Mouse (Mus musculus): ENCODE measurements at regions not wholly inside any gene's neighbourhood (a gene's known extent, or its start where the extent isn't known, plus 50 kb on each side); places are given as distances from the start of the nearest gene placed in this dataset.

DNA sequence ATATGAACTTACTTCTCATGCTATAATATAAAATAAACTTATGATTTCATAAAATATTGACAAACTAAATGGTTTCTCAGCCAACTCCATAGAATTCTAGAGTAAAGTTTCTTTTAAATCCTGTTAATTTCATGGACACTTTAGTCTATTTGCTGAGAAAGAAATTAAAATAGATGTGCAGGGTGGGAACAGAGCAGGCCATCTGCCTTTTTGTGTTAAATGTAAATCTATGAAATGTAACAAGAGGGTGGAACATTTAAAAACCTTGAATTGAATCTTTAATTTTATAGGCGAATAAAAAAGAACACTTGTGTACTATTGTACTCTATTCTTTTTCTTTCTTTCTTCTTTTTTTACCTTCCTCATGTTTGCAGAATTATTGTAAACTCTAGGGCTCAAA lies 1050.7 kb downstream of the Tbl1xr1 start:
- no peak for DNase-seq

DNA sequence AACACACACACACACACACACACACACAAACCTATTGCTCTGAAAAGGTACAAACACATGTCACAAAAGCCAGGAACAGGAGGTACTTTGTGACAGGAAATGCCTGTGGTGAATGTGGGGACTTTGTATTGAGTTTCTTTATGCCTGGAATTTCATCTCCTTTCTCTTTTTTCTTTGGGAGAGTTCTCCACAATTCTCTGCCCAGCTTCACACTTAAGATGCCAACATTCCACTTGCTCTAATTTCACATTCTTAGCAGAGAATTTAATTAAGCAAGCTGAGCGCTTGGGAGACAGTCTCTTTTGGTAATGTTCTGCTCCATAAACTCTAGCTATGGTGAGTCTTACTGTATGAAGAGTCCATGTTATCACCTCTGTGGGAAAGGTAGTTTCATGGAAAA lies 1059.1 kb downstream of the Tbl1xr1 start:
- DNase-seq = no peak

DNA sequence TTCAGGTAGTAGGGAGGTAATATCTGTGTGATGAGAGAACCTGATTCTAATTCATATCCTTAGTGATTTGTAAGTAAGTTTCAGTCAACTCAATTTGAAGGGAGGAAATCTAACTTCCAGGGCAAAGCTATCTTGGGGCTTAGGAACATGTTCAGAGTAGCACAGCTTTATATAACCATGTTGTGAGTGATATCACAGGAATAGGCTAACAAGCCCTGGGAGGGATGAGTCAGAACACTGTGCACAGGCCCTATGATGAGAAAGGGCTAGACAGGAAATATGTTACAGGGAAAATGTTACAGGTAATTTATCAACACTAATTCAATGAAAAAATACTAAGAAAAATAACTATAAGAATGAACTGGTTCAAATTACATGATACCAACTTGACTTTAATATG lies 1062.5 kb downstream of the Tbl1xr1 start:
- no peak for DNase-seq

DNA sequence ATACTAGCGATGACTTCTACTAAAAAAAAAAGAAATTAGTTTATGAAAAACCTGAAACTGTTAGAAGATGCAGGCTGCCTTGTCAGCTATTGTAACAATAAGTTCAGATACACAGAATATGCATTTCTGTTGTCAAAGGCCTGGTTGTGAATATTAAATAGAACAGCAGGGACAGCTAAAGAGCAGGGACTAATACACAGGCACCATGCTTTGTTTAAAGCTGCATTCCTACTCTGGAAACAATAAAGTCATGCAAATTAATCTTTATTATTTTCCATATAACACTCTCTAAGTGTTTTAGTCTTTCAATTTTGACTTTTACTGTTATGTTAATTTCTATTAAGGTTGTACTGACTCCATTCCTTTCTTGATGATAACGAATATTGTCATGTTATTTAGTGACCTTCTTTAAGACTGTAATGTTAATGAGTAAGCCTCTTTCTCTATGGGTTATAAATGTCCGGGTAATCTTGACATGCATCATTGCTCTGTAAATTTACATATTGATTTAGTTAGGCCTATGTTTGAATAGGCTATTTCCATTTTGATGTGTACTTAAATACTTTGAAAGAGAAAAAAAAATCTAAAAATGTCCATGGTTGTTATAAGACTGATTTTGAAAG lies 1088.5 kb downstream of the Tbl1xr1 start:
- DNase-seq = no peak

DNA sequence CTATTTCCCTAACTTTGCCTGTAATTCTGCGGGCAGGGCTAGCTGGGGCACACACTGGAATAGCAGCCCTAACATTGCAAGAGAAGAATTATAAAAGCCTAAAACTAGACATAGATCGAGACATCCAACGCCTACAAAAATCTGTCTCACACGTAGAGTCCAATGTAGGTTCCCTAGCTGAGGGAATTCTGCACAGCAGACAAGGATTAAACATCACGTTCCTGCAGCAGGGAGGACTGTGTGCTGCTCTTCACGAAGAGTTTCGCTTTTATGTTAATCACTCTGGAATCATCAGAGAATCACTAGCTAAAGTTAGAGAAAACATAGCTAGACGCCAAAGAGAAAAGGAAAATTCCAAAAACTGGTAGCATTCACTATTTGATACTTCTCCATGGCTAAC lies 1106.9 kb downstream of the Tbl1xr1 start:
- DNase-seq = no peak

DNA sequence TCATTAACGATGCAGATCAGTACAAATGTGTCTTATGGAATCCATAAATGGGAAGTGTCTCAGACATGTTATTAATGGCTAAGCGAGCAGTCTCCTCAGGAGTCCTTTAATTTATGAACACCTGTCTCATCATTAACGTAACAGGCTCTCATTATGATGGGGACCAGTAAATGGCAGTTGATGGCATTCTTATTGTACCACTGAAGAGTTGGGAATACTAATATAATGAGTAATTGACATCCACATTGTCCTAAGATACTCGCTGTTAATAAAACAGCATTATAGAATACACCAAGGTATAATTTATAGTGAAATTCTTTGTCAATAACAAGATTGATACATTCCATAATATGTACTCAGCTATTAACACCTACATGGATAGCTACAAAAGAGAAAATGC lies 1112.0 kb downstream of the Tbl1xr1 start:
- no peak for DNase-seq

DNA sequence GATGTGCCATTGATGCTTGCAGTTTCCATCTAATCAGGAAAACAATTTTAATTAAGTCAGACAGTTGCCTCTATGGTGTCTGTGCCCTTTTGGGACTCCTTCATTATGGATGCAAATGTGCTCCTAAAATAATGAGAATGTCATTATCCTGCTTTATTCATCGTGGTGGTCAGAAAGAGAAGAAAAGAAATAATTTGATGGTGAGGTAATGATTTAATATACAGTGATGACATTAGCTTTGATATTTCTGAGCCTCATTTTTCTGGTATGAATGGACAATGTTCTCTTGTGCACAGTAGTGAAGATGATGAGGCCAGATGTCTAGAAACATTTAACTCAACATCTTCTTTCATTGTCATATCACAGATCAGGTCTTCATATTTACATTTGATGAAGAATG lies 1123.6 kb downstream of the Tbl1xr1 start:
- DNase-seq = no peak

DNA sequence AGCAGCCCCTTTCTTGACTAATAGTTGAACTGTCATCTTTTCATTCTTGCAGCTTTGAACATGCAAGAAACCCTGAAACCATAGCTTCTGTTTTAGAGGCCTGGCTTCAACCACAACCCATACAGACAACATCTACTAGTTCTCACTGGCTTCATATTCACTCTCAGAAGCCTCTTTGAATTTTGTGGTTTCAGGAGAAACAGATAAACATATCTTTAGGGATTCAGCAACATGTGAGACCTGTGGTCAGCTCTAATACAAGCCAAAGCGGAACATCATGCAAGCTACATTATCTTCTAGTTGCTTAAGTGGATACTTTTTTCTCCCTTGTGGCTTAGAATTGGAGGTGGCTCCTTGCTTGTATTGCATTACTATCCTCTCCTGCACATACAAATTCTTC lies 1138.0 kb downstream of the Tbl1xr1 start:
- no peak for DNase-seq

DNA sequence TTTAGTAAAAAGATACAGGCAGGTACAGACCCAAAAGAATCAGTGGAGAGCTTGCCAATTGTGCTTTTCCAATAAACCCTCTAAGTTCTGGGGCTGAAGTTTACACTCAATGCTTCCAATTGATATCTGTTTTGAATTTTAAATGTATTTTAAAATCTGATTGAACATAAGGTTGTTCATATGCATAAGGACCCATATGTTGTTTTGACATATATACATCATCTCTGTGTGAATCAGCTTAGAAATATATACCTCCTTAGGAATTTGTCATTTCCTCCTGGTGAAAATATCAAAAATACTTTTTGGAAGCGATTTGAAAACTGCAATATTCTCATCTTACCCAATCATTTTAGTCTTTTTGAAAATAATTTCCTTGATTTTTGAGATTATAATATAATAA lies 1140.3 kb downstream of the Tbl1xr1 start:
- DNase-seq = no peak

DNA sequence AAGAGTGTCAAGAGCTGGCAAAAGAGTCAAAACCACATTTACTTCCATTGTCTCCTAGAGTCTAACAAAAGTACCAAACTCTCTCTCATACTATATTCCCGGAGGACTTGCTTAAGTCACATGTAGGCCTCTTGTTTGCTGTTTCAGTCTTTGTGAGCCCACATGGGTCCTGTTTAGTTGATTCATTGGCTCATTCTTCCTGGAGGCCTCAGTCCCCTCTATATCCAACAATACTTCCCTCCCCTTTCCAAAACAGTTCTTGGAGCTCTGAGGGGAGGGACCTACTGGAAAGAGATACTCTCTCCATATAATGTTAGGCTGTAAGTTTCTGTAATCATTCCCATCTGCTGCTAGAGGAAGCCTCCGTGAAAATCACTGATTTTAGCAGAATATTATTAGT lies 1171.8 kb downstream of the Tbl1xr1 start:
- no peak for DNase-seq

DNA sequence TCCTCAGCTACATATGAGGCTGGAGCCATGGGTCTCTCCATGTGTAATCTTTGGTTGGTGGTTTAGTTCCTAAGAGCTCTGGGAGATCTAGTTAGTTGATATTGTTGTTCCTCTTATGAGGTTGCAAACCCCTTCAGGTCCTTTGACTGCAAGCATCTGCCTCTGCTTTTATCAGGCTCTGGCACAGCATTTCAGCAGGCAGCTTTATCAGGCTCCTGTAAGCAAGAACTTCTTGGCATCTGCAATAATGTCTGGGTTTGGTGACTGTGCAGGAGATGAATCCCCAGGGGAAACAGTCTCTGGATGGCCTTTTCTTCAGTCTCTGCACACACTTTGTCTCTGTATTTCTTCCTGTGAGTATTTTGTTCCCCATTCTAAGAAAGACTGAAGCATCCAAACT lies 1175.7 kb downstream of the Tbl1xr1 start:
- DNase-seq = no peak

DNA sequence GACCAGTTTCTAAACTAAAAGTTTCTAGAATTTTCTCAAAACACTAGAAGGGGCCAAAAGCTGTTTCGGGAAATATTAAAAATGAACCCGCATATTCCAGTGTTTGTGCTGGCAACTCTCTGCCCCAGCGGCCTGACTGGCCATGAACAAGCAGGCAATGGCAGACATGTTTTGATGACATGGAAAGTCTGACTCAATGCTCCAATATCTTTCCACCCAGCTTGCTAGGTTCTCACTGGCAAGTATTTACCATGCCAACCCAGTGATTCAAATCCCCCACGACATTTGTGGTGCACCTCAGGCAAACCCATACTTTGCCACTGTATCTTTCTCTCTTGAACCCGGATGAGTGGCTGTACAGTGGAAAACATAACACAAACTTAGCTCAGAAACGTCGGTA lies 1222.4 kb downstream of the Tbl1xr1 start:
- no peak for DNase-seq

DNA sequence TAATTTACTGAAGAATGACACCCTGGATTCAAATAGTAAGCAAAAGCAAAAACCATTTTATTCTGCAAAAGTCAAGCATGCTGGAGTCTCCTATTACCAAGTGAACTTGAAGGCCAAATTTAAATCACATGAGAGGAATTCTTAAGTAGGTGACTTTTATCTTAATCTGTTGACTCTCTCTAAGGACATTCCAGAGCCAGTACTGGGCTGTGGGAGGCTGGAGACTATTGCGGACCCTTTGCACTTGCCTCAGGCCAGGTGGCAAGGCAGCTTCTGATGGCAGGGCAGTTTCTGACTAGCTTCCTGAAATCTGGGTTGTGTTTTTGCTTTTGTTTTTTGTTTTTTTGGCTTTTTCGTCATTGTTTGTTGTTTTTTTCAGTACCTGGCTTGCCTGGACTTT lies 1257.8 kb downstream of the Tbl1xr1 start:
- DNase-seq = no peak

DNA sequence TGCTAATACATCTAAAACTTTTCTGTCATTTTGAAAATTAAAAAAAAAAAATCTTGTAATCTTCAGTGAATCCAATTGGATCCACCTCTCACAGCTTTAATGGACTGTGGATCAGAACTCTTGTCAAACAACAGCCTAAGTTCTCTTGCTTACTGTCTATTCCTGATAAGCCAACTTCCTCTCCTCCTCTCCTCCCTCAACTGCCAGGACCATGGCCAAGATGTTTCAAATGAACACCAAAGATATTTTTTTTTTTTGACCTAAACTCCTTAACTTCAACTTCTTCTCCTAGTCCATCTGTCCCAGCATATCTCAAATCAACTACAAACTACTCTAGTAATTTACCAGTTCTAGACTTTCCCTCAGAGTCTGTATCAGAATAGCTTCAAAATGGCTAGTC lies 1258.5 kb downstream of the Tbl1xr1 start:
- DNase-seq = no peak

DNA sequence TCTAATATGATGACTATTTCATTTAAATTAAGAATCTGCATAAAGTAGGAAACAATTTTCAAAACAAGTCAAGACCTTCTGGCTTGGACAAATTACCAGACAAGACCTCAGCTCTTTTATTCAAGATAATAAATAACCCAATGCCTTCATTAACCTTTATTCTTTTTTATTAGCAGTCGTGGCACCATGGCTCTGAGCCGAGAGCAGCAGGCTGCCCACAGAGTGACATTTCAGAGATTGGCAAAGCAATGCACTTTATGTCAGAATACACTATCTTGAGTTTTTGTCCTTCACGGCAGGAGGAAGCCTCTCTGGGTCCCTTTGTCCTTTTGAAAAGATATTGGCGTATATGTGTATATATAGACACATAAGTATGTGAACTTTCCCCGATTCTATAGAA lies 1297.9 kb downstream of the Tbl1xr1 start:
- no peak for DNase-seq

DNA sequence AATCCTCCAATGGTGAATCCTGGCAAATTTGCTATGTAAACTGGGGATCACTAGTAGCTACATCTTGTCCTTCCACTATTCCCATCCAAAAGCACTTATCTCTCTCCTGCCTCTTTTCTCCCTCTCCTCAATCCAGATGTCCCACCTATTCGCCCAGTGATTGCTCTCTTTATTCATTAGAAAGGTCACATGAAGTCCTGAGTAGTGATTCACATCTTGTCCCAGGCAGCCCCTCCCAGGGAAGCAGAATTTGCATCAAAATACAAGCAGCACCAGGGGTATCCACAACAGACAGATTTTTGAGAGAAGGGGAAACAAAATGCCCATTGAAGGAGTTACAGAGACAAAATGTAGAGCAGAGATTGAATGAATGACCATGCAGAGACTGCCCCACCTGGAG lies 1328.4 kb downstream of the Tbl1xr1 start:
- DNase-seq = no peak

DNA sequence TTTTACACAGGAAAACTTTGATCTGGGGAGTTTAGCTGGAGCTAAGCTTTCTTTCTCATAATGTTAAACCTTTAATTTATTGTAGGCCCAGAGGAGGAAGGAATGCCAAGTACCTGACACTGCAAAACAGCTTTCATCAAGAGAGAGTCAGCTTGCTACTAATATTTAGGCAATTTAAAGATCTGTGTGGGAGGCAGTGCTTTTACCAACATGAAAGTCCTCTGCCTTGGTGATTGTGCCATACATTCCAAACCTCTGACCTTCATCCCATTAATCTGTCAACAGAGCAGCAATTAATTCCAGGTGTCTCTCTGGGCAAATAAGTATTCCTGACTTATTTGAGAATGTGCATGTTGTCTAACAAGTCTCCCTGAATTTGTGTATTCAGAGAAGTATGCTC lies 1333.0 kb downstream of the Tbl1xr1 start:
- no peak for DNase-seq

DNA sequence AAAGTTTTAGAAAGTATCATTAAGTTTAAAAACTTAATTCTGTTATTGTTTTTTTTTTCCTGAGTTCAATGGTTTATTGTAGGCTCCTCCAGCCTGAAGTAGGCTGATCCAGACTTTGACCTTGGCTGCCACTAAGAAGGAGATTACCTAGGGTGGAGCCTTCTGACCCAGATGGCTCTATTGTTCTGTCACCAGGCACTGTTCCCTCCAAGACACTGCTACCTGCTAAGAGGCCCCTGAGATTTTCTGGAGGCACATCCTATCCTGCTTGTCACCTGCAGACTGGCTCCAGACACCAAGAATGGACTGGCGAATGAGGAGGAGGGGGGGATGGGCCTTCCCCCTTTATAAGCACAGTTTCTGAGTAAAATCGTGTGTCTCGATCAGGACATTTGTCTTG lies 1350.5 kb downstream of the Tbl1xr1 start:
- DNase-seq = no peak

DNA sequence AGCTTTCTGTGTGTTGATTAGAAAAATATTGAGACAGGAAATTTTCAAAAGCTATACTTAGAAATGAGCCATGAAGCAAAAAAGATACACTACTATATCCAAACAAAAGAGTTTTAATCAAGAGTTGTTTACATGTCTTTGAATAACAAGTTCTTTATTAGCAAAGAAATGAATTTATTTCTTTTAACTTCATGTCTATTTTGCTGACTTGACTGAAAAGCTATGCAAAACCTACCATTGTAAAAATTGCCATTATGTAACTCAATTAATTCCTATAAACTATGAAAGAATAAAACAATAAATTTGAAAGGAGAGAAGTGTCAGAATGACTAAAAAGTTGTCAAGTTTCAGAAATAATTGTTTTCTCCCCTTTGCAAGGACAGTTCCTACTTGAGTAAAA lies 1358.6 kb downstream of the Tbl1xr1 start:
- no peak for DNase-seq

DNA sequence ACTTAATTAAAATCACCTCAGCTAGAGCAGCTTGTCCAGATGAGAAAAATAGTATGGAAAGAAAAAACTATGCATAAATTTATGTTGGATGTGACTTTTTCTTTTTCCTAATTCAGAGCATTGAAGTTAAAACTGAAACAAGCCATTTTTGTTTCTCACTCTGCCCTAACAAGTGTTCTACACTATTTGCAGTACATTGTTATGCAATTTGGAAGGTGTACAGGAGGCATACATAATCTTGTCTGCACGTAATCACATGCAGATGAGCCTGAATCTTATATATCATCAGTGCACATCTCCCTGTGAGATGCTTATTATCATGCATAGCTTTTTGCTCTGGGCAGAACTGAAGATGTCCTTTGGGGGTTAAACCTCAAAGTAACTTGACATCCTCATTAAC lies 1381.3 kb downstream of the Tbl1xr1 start:
- DNase-seq = no peak

DNA sequence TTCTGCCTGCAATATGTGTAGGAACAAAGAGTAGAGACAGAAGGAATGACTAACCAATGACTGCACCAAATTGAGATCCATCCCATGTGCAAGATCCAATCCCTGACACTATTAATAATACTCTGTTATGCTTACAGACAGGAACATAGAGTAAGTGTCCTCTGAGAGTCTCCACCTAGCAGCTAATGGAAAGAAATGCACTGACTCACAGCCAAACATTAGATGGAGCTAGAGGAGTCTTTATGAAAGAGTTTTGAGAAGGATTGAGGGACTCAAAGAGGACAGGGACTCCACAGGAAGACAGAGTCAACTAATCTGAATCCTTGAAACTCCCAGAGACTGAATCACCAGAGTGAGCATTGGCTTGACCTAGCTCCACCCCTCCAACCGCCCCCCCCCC lies 1423.4 kb downstream of the Tbl1xr1 start:
- no peak for DNase-seq

DNA sequence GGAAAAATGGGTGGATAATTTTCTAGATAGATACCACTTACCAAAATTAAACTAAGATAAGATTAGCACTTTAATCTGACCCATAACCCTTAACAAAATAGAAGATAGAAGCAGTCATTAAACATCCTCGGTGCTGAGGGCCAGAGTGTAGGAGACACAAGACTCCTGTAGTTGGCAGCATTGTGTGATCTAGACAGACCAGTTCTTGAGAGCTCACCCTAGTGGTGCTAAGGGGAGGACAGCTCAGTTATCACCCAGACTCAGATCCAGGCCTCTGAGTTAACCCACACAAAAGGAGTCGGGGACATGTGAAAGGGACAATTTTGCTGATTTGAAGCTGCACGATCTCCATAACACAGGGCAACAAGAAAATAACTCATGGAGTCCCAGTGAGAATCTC lies 1471.1 kb downstream of the Tbl1xr1 start:
- no peak for DNase-seq

DNA sequence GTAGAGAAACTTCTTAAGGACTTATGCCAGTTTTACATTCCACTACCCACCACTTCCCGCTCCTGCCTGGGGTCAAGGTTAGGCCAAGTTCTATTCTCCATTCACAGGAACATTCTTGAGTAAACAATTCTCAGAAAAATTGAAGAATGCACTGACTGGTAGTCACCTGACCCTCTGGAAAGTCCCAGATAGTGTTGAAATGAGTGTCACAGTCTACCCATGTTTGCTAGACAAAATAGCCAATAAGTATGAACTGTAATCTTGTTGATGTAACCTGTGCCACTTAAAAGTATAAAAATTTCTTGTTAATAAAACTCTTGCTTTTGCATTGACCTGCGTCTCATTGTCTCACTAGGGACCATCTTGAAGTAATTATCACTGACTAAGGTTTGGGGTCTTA lies 1487.9 kb downstream of the Tbl1xr1 start:
- no peak for DNase-seq

DNA sequence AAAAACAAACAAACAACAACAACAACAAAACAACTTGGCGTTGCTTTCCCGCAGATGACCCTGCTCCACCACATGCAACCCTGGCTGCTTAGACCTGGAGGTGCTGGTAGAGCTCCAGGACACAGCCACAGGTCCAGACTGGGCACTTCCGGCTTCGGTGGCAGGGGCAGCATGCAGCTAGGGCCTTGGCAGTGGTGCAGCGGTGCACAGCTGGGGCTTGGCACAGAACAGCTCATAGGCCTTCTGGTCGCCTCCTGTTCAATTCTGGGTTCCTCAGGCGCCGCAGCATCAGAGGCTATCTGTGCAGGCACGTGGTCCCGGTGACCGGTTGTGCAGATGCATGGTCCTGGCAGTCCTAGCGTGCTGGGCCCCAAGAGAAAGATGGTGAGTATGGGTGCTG lies 1492.4 kb downstream of the Tbl1xr1 start:
- DNase-seq = peak in 1 of 2 experiments; percentile 33

DNA sequence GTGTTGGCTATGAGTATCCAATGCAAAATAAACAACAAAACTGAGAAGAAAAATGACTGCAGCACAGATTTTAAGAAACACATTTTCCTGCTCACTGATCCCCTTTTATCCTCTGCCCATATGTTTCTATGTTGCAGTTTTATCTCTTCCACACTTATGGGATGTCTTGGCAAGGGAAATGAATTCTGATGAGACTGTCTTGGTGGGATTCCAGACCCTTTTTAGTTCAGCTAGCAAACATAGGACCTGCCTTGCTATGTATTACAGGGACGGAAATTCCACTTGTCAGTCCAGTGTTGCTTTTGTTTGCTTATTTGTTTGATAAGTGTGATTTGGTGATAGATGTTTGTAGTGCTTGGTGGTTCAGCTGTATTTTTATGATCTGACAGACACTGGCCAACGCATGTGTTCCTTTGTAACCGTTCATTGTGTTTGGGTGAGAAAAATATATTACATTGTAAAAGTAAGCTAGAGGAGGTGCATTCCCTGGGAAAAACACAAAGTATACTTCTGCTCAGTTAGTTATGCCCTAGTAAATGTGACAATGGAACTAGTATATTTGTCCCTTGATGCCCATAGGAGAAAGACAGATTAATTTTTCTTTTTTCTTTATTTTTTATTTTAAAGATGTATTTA lies 1516.2 kb downstream of the Tbl1xr1 start:
- no peak for DNase-seq
